In the genomic region with DNA sequence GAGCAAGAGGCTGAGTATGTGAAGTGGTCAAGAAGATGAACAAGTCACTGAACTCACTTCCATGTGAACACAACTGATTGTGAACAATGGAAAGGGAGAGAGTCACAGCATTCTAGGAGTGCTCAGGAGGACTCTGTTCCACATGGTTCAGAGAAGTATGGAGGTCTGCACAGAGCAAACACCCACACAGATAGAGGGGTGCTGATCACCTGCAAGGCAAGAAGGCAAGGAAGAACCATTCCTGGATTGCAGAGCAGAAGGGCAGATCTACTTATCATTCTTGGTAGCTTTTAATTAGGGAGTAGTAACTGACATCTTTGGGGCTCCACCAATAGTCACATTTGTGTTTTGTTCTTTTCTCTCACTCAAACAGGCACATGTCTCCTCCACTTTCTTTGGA, we compare ENCODE assay signal across 8 mouse cellular contexts. TPM values are rescaled to one million over a fixed set of nuclear protein-coding genes. Genes with fewer than 3 reads are reported as not detected.
A peak's percentile ranks its signal among the peaks of the same experiment; 100 is the strongest.
DNase-seq lines count a peak whose midpoint lies in the region; ATAC-seq and TF ChIP-seq lines count a peak whose summit lies in the region.

No protein-coding gene starts in this region.

- TF ChIP-seq POLR2A in olfactory bulb, adult 2 months (IDR thresholded peaks at IDR 0.05; ENCODE audit: insufficient read depth, low read depth, low read length), result no peak

- H3K27me3 ChIP-seq in limb, embryonic 12.5 days, result no peaks in the 10 kb centered on the region
- no peaks in the 10 kb centered on the region for H3K27me3 ChIP-seq in limb, embryonic 10.5 days (ENCODE audit: low read depth, poor library complexity, severe bottlenecking)
- H3K27me3 ChIP-seq in forebrain, embryonic 11.5 days (ENCODE audit: control insufficient read depth, insufficient read depth, low read length), result no peaks in the 10 kb centered on the region; the same call in 1 of the 2 replicates
- no peaks in the 10 kb centered on the region for H3K27me3 ChIP-seq in intestine, embryonic 16.5 days (replicated peaks; ENCODE audit: control insufficient read depth, insufficient read depth, low read length)

- ATAC-seq in limb, embryonic 12.5 days (ENCODE audit: insufficient number of reproducible peaks, insufficient read depth, low FRiP score, low TSS enrichment, low read depth), result no peak
- ATAC-seq in forebrain, embryonic 11.5 days (replicated peaks; ENCODE audit: low FRiP score), result peak; percentile 34
- peak; percentile 67 for ATAC-seq in intestine, embryonic 16.5 days

- no peak overlapping the region for H3K4me3 ChIP-seq in limb, embryonic 12.5 days (replicated peaks)
- no peak overlapping the region for H3K4me3 ChIP-seq in limb, embryonic 10.5 days
- no peak overlapping the region for H3K4me3 ChIP-seq in forebrain, embryonic 11.5 days (ENCODE audit: low read depth, low read length)
- H3K4me3 ChIP-seq in intestine, embryonic 16.5 days (ENCODE audit: low read length), result no peak overlapping the region
- H3K4me3 ChIP-seq in olfactory bulb, adult 2 months (ENCODE audit: insufficient read depth, low read depth, low read length), result no peak overlapping the region

- H3K36me3 ChIP-seq in limb, embryonic 12.5 days, result peaks cover 4% of the 10 kb centered on the region; the same call in 1 of the 2 replicates
- H3K36me3 ChIP-seq in limb, embryonic 10.5 days, result peaks cover 10% of the 10 kb centered on the region
- no peaks in the 10 kb centered on the region for H3K36me3 ChIP-seq in forebrain, embryonic 11.5 days (ENCODE audit: control insufficient read depth, insufficient read depth, low read length)
- no peaks in the 10 kb centered on the region for H3K36me3 ChIP-seq in intestine, embryonic 16.5 days (ENCODE audit: control insufficient read depth, insufficient read depth, low read length)

- H3K4me1 ChIP-seq in limb, embryonic 12.5 days (replicated peaks), result peaks cover 13% of the 10 kb centered on the region
- peaks cover 5% of the 10 kb centered on the region; the same call in 1 of the 2 replicates for H3K4me1 ChIP-seq in limb, embryonic 10.5 days
- H3K4me1 ChIP-seq in forebrain, embryonic 11.5 days (replicated peaks; ENCODE audit: control insufficient read depth, insufficient read depth, low read length), result peaks cover 4% of the 10 kb centered on the region; the same call in 1 of the 2 replicates
- peaks cover 16% of the 10 kb centered on the region for H3K4me1 ChIP-seq in intestine, embryonic 16.5 days (ENCODE audit: control insufficient read depth, insufficient read depth, low read length)
- peaks cover 2% of the 10 kb centered on the region; the same call in 1 of the 2 replicates for H3K4me1 ChIP-seq in olfactory bulb, adult 2 months (ENCODE audit: control insufficient read depth, insufficient read depth, low read length)

- H3K4me2 ChIP-seq in limb, embryonic 12.5 days, result no peak overlapping the region
- no peak overlapping the region for H3K4me2 ChIP-seq in forebrain, embryonic 11.5 days (ENCODE audit: low read depth, low read length, severe bottlenecking)
- no peak overlapping the region; the same call in 1 of the 2 replicates for H3K4me2 ChIP-seq in intestine, embryonic 16.5 days (ENCODE audit: low read depth, low read length)

- no peaks in the 10 kb centered on the region for H3K9me3 ChIP-seq in limb, embryonic 12.5 days
- no peaks in the 10 kb centered on the region for H3K9me3 ChIP-seq in limb, embryonic 10.5 days (replicated peaks)
- no peaks in the 10 kb centered on the region for H3K9me3 ChIP-seq in forebrain, embryonic 11.5 days (ENCODE audit: control insufficient read depth, low read length)
- H3K9me3 ChIP-seq in intestine, embryonic 16.5 days (ENCODE audit: control insufficient read depth, low read length), result no peaks in the 10 kb centered on the region

- peak overlapping the region; percentile 47; the same call in 1 of the 2 replicates for H3K27ac ChIP-seq in limb, embryonic 12.5 days
- H3K27ac ChIP-seq in limb, embryonic 10.5 days, result no peak overlapping the region
- peak overlapping the region; percentile 61; the same call in 1 of the 2 replicates for H3K27ac ChIP-seq in forebrain, embryonic 11.5 days (ENCODE audit: low read depth, low read length)
- no peak overlapping the region; the same call in 1 of the 2 replicates for H3K27ac ChIP-seq in intestine, embryonic 16.5 days (ENCODE audit: low read length)
- peak overlapping the region; percentile 91 for H3K27ac ChIP-seq in olfactory bulb, adult 2 months (ENCODE audit: insufficient read depth, low read depth, low read length)

- no peak for TF ChIP-seq CTCF in olfactory bulb, adult 2 months (IDR thresholded peaks at IDR 0.05; ENCODE audit: insufficient read depth, low read depth, low read length)

- H3K9ac ChIP-seq in limb, embryonic 12.5 days (replicated peaks), result no peak overlapping the region
- no peak overlapping the region for H3K9ac ChIP-seq in forebrain, embryonic 11.5 days (ENCODE audit: low read length)
- no peak overlapping the region for H3K9ac ChIP-seq in intestine, embryonic 16.5 days (ENCODE audit: low read depth, low read length)

- no peak for DNase-seq in limb, embryonic 10.5 days (ENCODE audit: low spot score)
- no peak for DNase-seq in forebrain, embryonic 11.5 days (ENCODE audit: low spot score)
- no peak for DNase-seq in ovary, adult 18-20 months (ENCODE audit: low spot score)
- no peak for DNase-seq in natural killer cell, adult 2 months (ENCODE audit: low spot score in 2 of 2)
- DNase-seq in layer of hippocampus, postnatal 36 days, result no peak

RNA-seq across cellular contexts. Expression of a gene that starts 45.3 kb away (rescaled TPM):
- polyA plus RNA-seq in limb, embryonic 12.5 days (2016; fragmentation: Nextera tagmentation; extraction: Ambion mirVana), result 165 and 166 TPM in 2 replicates
- polyA plus RNA-seq in limb, embryonic 10.5 days (2016; fragmentation: Nextera tagmentation; extraction: Ambion mirVana), result 101 and 122 TPM in 2 replicates
- 120 and 127 TPM in 2 replicates for polyA plus RNA-seq in forebrain, embryonic 11.5 days (2014; fragmentation: Nextera tagmentation; extraction: Ambion mirVana)
- 67.2 and 73.2 TPM in 2 replicates for polyA plus RNA-seq in intestine, embryonic 16.5 days (2015; fragmentation: Nextera tagmentation; extraction: Ambion mirVana)
- polyA plus RNA-seq in olfactory bulb, adult 2 months (2012; ENCODE audit: insufficient read depth, insufficient read length, low replicate concordance, missing spikeins), result not detected in 2 replicates
- total RNA-seq in layer of hippocampus, postnatal 36 days (2021), result 10 to 100 TPM; 20.6 to 22.2 TPM

Comparison
In these comparisons a context has a peak if more than half of its experiments do, and no peak if none do; other contexts are left out.
1. H3K27ac ChIP-seq: peak in limb, embryonic 12.5 days (single experiment), forebrain, embryonic 11.5 days (single experiment) and olfactory bulb, adult 2 months (single experiment); none in limb, embryonic 10.5 days (single experiment) and intestine, embryonic 16.5 days (single experiment).